Mouse (Mus musculus) liver, embryonic 14.5 days (tissue): ENCODE measurements at regions not wholly inside any gene's neighbourhood (a gene's known extent, or its start where the extent isn't known, plus 50 kb on each side); places are given as distances from the start of the nearest gene placed in this dataset.

Source experiments
- CTCF ChIP-seq: IDR thresholded peaks from 2 replicates; pipeline ENCODE4 v1.5.1; 2016; ENCODE audit warnings: antibody characterized with exemption, low read depth, control low read depth
- EP300 ChIP-seq: IDR thresholded peaks from 2 replicates; pipeline ENCODE4 v1.6.1; 2016; ENCODE audit warnings: antibody characterized with exemption, low read depth

- TF ChIP-seq EP300: no peak
- TF ChIP-seq CTCF: no peak
These were observed 136.6 kb downstream of the Ets2 start for GRCm38 (mm10) chr16:95838478-95838846.
